ENCODE assay signal across 8 mouse cellular contexts in the genomic region with DNA sequence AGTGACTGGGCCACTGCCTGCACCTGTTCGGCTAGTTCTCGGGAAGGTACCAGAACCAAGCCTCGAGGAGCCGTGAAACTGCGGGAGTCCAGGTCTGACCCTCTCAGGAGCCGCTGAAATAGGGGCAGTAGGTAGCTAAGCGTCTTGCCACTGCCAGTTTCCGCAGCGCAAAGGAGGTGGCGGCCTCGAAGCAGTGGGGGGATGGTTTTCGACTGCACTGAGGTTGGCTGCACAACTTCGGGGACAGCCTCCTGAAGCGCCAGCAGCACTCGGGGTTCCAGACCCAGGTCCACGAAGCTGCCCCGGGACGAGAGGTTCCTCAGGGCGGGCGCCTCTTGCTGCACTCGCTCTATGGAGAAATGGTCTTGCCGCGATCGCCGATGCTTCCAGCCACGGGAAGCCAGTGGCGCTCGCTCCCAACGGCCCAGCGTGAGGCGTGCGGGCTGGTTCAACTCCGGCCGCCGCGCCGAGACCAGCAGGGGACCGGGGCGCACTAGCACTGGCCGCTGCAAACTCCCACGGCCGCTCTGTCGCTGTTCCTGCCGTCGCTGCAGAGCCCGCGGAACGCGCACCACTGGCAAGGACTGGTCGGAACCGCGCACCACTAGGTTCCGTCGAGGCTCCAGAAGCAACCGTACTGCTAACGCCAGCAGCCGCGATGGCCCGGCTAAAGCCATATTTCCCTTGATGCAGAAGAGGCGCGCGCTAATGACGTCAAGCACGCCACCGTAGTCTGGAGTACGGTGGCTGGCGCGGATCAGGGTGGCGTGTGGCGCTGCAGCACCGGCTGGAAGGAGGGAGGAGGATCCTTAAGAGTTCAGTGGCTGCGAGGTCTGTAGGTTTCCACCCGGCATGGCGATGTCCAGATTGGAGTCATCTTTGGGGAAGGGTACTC. TPM values are rescaled to one million over a fixed set of nuclear protein-coding genes. Genes with fewer than 3 reads are reported as not detected.
DNase-seq lines count a peak whose midpoint lies in the region; ATAC-seq lines count a peak whose summit lies in the region.

No protein-coding gene starts in this region.

- WGBS in hindbrain, embryonic 11.5 days = 2% methylated on average over 67 of the region's 74 CpGs

- DNase-seq in MN1 (ENCODE audit: low spot score) = peak; percentile 95
- DNase-seq in cerebellum, adult 9-10 months = peak; percentile 91
- peak; percentile 96 for DNase-seq in hindbrain, embryonic 11.5 days (ENCODE audit: low spot score)
- DNase-seq in layer of hippocampus, postnatal 10 days (ENCODE audit: low spot score in 2 of 2) = peak; percentile 91 to 93
- peak; percentile 94 for DNase-seq in lung, postnatal 10 days
- peak; percentile 90 for DNase-seq in ovary, postnatal 36 days (ENCODE audit: low spot score)
- DNase-seq in thymus, postnatal 25 days = peak; percentile 88

- no peak overlapping the region for H3K27ac ChIP-seq in hindbrain, embryonic 11.5 days (ENCODE audit: low read depth, low read length)

- ATAC-seq in frontal cortex, adult (ENCODE audit: low TSS enrichment) = peak; percentile 98
- ATAC-seq in hindbrain, embryonic 11.5 days (ENCODE audit: low FRiP score) = peak; percentile 95

- no peaks in the 10 kb centered on the region for H3K9me3 ChIP-seq in hindbrain, embryonic 11.5 days (ENCODE audit: control insufficient read depth, low read length)

- H3K36me3 ChIP-seq in hindbrain, embryonic 11.5 days (ENCODE audit: control insufficient read depth, insufficient read depth, low read length) = no peaks in the 10 kb centered on the region

- H3K9ac ChIP-seq in hindbrain, embryonic 11.5 days (ENCODE audit: low read depth, low read length) = peak overlapping the region; percentile 90

- no peaks in the 10 kb centered on the region for H3K27me3 ChIP-seq in hindbrain, embryonic 11.5 days (ENCODE audit: control insufficient read depth, insufficient read depth, low read length)

- peak overlapping the region; percentile 93 for H3K4me2 ChIP-seq in hindbrain, embryonic 11.5 days (replicated peaks; ENCODE audit: low read depth, low read length)

- peak overlapping the region; percentile 94 for H3K4me3 ChIP-seq in hindbrain, embryonic 11.5 days (ENCODE audit: low read depth, low read length)

- H3K4me1 ChIP-seq in hindbrain, embryonic 11.5 days (replicated peaks; ENCODE audit: control insufficient read depth, insufficient read depth, low read length) = peaks cover 6% of the 10 kb centered on the region; the same call in 1 of the 2 replicates

RNA-seq across cellular contexts. Expression of a gene that starts 0.7 kb away (rescaled TPM):
- 21.2 and 21.3 TPM in 2 replicates for polyA plus RNA-seq in hindbrain, embryonic 11.5 days (2014; fragmentation: Nextera tagmentation; extraction: Ambion mirVana)
- total RNA-seq in layer of hippocampus, postnatal 10 days (2021) = 10 to 100 TPM; 12.7 to 14.7 TPM

RNA-seq across cellular contexts. Expression of a gene that starts 5.2 kb away (rescaled TPM):
- 0.15 TPM in 1 of 2 replicates, not detected in the other for polyA plus RNA-seq in hindbrain, embryonic 11.5 days (2014; fragmentation: Nextera tagmentation; extraction: Ambion mirVana)
- total RNA-seq in layer of hippocampus, postnatal 10 days (2021) = not detected

RNA-seq across cellular contexts. Expression of a gene that starts 19.9 kb away (rescaled TPM):
- polyA plus RNA-seq in hindbrain, embryonic 11.5 days (2014; fragmentation: Nextera tagmentation; extraction: Ambion mirVana) = 16.4 and 22.0 TPM in 2 replicates
- 10 to 100 TPM; 20.9 to 21.5 TPM for total RNA-seq in layer of hippocampus, postnatal 10 days (2021)

RNA-seq across cellular contexts. Expression of a gene that starts 31.8 kb away (rescaled TPM):
- not detected in 2 replicates for polyA plus RNA-seq in hindbrain, embryonic 11.5 days (2014; fragmentation: Nextera tagmentation; extraction: Ambion mirVana)
- not detected for total RNA-seq in layer of hippocampus, postnatal 10 days (2021)

RNA-seq across cellular contexts. Expression of a gene that starts 45.1 kb away (rescaled TPM):
- polyA plus RNA-seq in hindbrain, embryonic 11.5 days (2014; fragmentation: Nextera tagmentation; extraction: Ambion mirVana) = 7.8 and 8.4 TPM in 2 replicates
- 10 to 100 TPM; 28.3 to 32.2 TPM for total RNA-seq in layer of hippocampus, postnatal 10 days (2021)
